Mouse (Mus musculus): ENCODE data around the gene Dedd. TPM values are rescaled to one million over a fixed set of nuclear protein-coding genes. Genes with fewer than 3 reads are reported as not detected.

Dedd gene
- total RNA-seq, 2 experiments from 2014 or later: 21.8 to 23.5 TPM

DNA sequence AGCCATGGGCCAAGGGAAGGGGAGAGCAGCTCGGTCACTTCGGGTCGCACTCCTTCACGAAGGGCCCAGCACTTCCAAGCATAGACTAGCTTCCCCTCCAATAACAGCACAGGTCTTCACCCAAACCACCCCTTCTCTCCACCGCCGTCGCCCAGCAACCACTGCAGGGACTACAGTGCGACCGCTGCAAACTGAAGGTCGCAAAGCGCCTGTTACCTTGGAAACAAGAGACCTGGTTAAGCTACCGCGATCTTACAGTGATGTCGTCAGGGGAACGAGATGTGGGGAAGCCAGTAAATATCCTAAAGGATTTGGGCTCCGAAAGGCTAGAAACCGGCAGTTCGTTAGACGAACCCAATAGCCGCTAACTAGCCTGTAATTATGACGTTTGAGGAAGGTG, 31.7 kb downstream of the Dedd start, which contains the start of gene Klhdc9:
Gene Klhdc9 (minus strand): TSS at position 143 of the 400 bp plus-strand sequence.
- peak; percentile 78 to 82 for DNase-seq

DNA sequence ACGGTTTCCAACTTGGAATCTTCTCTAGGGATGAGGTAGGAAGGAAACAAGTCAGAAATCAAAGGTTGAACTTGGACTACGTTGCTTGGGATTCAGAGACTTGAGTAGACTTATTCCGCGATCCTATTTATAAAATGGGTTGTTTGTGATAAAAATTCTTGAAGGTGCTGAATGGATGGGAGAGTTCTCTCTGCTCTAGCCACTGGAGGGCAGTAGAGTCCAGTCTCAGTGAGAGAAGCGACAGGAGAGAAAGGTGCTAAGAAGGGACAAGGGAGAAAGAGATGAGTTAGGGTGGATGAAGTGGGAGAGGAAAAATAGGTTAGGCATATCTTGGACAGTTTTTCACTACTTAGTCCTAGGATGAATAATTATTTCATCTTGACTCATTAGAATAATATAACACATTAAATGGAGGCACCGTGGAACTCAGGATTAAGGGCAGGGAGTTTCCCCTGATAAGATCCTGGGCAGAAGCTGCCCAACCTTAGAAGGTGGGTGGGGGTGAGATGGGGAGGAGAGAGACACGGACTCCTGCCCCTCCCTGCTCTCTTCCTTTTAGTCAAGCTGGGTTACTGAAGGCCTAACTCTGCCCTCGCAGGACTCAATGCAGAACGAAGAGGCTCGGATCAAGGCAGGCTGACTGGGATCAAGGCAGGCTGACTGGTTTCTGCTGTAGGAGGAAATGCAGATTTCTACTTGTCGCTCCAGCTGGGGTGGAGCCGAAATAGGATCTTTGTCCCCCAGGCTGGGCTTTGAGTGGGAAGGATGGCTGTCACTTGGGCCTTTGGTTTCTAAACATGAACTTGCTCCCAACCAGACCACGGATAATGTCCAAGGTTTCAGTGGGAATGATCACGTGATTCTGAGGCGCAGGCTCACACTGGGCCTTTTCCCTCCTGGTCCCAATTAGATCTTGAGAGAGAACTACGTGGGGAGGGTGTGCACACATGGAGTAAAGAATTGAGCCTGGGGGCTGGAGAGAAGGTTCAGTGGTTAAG, 32.5 kb downstream of the Dedd start:
- DNase-seq: peak; percentile 75 to 80

DNA sequence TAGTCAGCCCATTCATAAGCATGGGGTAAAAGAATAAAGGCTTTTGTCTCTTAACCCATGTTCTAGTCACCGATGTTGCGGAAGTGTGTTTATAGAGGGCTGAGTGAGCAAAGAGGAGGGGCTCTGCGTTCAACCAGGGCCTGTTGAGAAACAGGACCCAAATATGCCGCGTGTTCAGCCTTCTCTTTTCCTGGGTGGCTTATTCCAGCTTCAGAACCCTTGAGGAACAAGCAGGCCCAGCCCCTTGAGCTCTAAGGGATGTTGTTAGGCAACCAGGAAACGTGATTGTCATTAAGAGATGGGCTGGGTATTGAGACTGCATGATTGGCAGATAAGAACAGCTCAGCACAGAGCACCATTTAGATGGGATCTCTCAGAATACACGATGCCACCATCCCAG, 37.0 kb downstream of the Dedd start:
- DNase-seq: peak in 1 of 2 experiments; percentile 27

DNA sequence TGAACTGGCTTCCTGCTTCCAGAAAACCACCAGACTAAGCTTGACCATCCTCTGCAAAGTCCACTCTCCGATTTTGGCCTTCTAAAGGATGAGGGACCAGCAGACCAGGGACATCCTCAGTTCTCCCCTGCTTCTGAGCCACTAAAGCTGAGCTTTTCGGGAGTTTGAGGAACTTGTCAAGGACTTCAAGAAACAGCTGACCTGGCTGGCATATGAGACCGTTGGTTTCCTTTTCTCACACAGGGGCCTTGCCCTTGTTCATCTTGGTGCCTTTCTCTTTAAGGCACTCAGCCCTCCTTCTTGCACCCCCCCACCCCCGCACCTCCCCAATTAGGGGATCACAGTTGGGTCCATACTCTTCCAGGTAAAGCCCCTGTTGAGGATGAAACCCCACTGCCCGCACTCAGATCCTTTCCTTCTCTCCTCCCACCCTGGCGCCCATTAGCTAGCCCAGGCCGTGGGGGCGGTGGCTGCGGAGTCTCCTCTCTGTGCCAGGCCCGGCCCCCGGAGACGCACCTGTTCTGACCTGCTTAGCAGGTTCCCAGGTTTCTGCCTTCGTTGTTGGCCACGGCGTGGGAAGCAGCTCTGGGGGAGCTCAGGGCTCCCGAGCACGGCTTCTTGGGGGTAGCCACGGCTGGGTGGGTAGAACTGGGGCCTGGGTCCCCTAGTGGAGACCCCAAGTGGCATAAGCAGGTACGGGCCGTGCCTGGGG, 41.1 kb downstream of the Dedd start, which contains the start of gene Nectin4:
Gene Nectin4 (plus strand): TSS at position 255 of the 712 bp plus-strand sequence.
- peak in 1 of 2 experiments; percentile 39 for DNase-seq

DNA sequence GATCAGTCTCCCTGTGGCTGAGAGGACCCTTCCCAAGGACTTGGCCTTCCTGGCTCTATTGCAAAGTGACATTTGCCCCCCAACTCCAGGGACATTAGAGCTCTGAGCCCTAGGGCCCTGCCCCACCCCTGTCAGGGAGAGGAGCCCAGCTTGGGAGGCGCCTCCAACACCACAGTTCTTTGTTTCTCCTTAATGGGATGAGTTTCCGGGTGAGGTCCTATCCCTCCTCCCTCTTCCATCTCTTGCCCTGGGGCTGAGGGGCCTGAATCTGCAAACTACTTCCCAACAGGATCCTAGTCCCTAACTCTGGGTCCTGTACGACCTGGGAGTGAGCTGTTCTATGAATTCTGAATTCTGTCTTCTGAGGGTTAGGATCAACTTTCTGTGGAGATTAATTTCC, 43.9 kb downstream of the Dedd start:
- no peak for DNase-seq

DNA sequence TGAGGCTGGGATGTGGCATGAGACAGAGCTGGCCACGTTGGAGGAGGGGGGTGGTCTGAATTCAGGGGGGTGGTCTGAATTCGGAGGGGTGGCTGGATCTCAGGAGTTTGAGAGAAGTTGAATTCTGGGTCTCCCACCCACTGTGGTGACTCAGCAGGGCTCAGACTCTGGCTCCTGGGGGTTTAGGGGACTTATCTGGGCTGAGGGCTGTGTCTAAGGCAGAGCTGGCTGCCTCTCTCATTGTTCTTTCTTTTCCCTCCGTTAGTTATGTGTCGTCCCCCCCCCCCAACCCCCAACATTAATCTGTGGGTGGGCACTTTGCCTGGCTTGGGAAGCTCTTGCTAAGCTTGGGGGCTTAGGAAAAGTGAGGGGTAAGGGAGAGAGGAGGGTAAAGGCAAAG, 45.0 kb downstream of the Dedd start:
- DNase-seq: no peak

DNA sequence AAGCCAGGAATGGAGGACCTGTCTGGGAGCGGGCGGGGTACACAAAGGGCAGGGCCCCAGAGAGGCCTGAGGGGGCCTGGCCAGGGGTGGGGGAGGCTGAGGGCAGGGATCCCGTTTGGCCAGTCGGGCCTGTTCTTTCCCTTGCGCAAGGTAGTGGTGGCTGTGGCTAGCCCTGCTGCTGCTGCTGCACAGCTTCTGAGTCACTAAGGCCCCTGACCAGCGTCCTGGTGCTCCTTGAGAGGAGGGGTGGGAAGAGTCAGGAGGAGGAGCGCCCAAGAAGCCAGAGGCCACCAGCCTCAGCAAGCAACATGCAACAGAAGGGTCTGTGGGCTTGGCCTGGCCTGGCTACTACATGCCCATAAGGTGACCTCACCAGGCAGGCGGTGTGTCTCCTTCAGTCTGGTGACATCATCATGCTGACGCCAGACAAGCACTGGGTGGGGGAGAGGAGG, 46.7 kb downstream of the Dedd start:
- no peak for DNase-seq

DNA sequence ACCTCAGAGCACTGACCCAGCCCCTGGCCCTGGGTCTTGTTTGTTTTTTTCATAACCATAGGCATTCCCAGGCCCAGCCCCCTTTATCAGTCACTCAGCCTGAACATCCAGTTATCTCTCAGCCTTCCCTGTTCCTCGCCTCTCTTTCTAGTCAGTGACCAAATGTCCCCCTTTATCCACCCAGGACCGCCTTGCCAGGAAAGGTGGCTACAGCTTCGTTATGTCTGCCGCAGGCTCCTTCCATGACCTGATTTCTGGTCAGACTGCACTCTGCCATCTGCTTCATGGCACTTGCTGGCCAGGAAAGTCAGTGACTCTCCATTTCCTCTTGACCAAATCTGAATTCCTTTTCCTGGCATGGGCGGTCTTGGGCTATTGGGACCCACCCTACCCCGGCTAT, 49.4 kb downstream of the Dedd start:
- DNase-seq: no peak

DNA sequence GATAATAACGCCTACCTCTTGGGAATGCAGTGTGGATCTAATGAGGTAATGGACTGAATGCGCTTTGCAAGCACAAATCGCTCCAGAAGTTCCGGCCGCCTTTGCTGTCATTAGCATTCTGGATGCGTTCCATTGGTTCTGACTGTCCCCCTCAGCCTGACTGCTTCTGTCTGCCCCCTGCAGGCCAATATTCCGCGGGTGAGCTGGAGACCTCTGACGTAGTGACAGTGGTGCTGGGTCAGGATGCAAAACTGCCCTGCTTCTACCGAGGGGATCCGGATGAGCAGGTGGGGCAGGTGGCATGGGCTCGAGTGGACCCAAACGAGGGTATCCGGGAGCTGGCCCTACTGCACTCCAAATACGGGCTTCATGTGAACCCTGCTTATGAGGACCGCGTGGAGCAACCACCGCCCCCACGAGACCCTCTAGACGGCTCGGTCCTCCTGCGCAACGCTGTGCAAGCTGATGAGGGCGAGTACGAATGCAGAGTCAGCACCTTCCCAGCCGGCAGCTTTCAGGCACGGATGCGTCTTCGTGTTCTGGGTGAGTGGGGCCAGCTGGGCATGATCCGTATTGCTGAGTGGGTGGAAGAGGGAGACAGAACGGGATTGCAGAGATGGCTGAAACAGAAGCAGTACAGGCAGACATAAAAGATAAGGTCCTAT, 51.1 kb downstream of the Dedd start:
- peak; percentile 86 to 90 for DNase-seq

DNA sequence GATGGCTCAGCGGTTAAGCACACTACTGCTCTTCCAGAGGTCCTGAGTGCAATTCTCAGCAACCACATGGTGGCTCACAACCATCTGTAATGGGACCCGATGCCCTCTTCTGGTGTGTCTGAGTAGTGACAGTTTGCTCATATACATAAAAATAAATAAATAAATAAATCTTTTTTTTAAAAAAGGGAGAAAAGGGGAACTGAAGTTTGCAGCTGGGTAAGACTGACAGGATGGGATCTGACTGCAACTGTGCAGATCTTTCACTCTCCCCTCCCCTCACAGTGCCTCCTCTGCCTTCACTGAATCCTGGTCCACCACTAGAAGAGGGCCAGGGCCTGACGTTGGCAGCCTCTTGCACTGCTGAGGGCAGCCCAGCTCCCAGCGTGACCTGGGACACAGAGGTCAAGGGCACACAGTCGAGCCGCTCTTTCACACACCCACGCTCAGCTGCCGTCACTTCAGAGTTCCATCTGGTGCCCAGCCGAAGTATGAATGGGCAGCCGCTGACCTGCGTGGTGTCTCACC, 53.2 kb downstream of the Dedd start:
- DNase-seq: peak in 1 of 2 experiments; percentile 23

DNA sequence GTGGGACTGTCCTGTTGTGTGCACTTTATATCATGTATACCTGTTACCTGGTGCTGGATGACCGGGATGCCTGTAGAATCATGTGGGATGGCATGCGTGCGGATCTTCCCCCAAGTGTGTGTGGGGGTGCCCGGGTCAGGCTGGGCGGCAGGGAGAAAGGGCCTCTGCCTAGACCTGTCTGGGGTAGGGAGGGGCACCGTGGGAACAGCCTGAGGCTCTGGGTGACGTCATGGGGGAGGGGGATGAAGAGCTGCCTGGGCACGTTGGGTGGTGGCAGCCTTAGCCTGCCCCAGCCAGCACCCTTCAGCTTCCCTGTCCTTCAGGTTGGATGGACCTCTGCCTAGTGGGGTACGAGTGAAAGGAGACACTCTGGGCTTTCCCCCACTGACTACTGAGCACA, 55.4 kb downstream of the Dedd start:
- no peak for DNase-seq

DNA sequence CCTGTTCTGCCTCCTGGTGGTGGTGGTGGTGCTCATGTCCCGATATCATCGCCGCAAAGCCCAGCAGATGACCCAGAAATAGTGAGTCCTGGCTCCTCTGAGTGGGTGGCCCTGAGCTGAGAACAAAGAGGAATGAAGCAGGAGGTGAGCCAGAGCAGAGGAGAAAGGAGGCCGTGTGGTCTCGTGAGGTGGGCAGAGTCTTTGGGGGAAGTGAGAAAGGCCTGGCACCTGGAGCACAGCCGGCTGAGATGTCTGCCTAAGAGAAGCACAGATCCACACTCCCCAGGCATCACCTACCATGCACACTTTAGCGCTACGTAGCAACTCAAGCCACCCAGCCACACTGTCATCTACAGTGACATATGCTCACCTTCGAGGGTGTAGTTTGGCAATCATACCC, 56.2 kb downstream of the Dedd start:
- DNase-seq: no peak

DNA sequence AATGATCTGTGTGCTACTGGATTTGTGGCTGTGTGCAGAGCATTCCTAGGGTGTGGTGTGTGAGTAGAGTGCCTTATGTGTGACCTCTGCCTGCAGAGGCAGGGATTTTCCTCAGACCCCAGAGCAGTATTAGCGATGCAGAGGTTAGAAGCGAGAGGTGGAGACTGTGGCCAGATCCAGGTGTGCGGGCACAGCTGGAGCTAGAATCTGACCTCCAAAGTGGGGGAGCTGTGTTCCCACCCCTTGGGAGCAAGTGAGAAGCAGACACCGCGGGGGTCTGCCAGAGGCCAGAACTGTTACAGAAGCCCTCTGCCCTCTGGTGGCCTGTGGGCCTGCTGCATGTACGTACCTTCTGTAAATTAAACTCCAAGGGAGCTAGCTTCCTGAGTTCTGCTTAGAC, 58.2 kb downstream of the Dedd start:
- DNase-seq: no peak

DNA sequence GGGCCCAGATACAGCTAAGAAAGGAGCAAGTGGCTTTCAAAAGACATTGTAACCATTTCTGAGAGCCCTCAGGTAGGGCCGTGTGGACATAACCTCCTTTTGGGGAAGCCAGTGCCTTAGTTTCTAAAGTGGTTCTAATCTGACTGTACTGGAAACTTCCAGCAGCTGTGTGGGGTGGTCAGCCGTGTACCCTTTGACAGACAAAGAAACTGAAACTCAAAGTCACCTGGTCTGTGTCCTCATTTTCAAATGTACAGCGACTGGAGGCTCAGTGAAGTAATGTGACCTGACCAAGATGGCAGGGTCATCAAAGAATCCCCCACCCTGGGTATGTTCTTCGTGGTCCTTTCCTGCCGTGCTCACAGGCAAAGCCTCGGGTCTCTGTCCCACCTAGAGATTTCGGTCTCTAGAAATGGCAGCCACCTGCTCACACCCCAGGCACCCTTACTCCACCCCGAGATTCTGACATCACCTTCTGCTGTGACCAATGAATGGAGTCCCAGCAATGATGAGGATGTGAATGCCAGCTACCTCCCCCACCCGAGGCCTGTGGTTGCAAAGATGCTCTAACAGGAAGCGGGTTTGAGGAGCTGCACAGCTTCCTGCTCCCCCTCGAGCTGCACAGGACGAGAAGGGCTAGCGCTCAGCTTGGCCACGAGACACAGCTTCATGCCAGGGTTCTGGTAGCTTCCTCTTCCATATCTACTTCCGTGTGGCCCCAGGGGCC, 59.6 kb downstream of the Dedd start, which contains the start of gene Arhgap30:
Gene Arhgap30 (plus strand): TSS at position 579 of the 727 bp plus-strand sequence.
- peak; percentile 34 to 87 for DNase-seq

DNA sequence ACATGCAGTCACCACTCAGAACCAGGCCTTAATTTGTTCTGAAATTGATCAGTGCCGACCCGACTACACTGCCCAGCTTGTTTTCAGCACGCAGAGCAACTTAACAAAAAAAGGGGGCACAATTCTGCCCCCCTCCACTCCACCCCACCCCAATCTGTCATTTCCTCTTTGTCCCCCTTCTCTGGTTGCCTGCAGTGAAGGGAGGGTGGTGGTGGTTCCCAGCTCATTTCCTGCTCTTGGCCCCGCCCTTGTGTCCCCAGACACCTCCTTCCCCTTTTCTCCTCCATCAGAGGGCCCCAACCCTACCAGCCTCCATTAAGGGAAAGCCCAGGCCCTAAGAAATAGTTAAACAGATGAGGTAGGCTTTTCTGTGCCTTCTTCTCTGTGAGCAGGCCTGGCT, 61.2 kb downstream of the Dedd start:
- DNase-seq: peak; percentile 24 to 79

Other genes starting within 250 kb of the Dedd start
- gene Cfap126, start 215.2 kb upstream of the Dedd start, total RNA-seq (2021): 1 to 10 TPM in 1 of 2 experiments, under 1 TPM in 1; 0.60 to 1.4 TPM
- 1,000 to 10,000 TPM; 1,188 to 1,220 TPM for gene Sdhc, start 178.5 kb upstream of the Dedd start, total RNA-seq (2021)
- under 1 TPM; 0.55 to 0.75 TPM for gene Mpz, start 178.4 kb upstream of the Dedd start, total RNA-seq (2021)
- 100 to 1,000 TPM; 196 to 272 TPM for gene Pcp4l1, start 132.9 kb upstream of the Dedd start, total RNA-seq (2021)
- not detected for gene Nr1i3, start 115.2 kb upstream of the Dedd start, total RNA-seq (2021)
- gene Tomm40l, start 106.6 kb upstream of the Dedd start, total RNA-seq (2021): 10 to 100 TPM; 89.6 to 92.9 TPM
- 1 to 10 TPM; 2.0 to 2.7 TPM for gene Apoa2, start 104.1 kb upstream of the Dedd start, total RNA-seq (2021)
- gene Fcer1g, start 94.8 kb upstream of the Dedd start, total RNA-seq (2021): 10 to 100 TPM; 10.2 to 13.4 TPM
- 1 to 10 TPM in 1 of 2 experiments, under 1 TPM in 1; 0.57 to 1.2 TPM for gene Adamts4, start 78.7 kb upstream of the Dedd start, total RNA-seq (2021)
- 1,000 to 10,000 TPM; 1,592 to 1,593 TPM for gene Ndufs2, start 77.8 kb upstream of the Dedd start, total RNA-seq (2021)
- 10 to 100 TPM; 18.7 to 19.6 TPM for gene B4galt3, start 58.8 kb upstream of the Dedd start, total RNA-seq (2021)
- gene Ppox, start 48.0 kb upstream of the Dedd start, total RNA-seq (2021): 10 to 100 TPM; 13.1 to 13.6 TPM
- 10 to 100 TPM; 17.7 to 20.9 TPM for gene Usp21, start 41.2 kb upstream of the Dedd start, total RNA-seq (2021)
- 10 to 100 TPM; 90.4 to 91.6 TPM for gene Ufc1, start 34.1 kb upstream of the Dedd start, total RNA-seq (2021)
- 10 to 100 TPM; 26.4 to 28.8 TPM for gene Nit1, start 16.5 kb downstream of the Dedd start, total RNA-seq (2021)
- gene Pfdn2, start 16.5 kb downstream of the Dedd start, total RNA-seq (2021): 10 to 100 TPM; 84.8 to 94.3 TPM
- gene Klhdc9, start 31.7 kb downstream of the Dedd start, total RNA-seq (2021): not detected
- gene Nectin4, start 41.0 kb downstream of the Dedd start, total RNA-seq (2021): under 1 TPM; 0.15 to 0.18 TPM
- gene Arhgap30, start 59.8 kb downstream of the Dedd start, total RNA-seq (2021): 1 to 10 TPM; 2.7 to 5.0 TPM
- gene Usf1, start 82.2 kb downstream of the Dedd start, total RNA-seq (2021): 10 to 100 TPM; 40.1 to 42.5 TPM
- 1 to 10 TPM in 1 of 2 experiments, not detected in 1; 1.6 TPM for gene Tstd1, start 89.7 kb downstream of the Dedd start, total RNA-seq (2021)
- 10 to 100 TPM; 33.3 to 34.1 TPM for gene F11r, start 108.4 kb downstream of the Dedd start, total RNA-seq (2021)
- gene Alyref2, start 174.3 kb downstream of the Dedd start, total RNA-seq (2021): 1 to 10 TPM; 1.6 to 2.6 TPM
- gene Itln1, start 206.1 kb downstream of the Dedd start, total RNA-seq (2021): not detected
- under 1 TPM; 0.22 to 0.62 TPM for gene Cd244a, start 230.0 kb downstream of the Dedd start, total RNA-seq (2021)

Data from heart, adult 18-20 months (tissue).